Mouse (Mus musculus) olfactory bulb, adult 2 months (tissue): ENCODE data around the gene Tbc1d4. TPM values are rescaled to one million over a fixed set of nuclear protein-coding genes. Genes with fewer than 3 reads are reported as not detected.

ENCODE experiments used
- H3K27ac ChIP-seq: fragments of 200-500 bp; 2 replicates; pipeline ENCODE4 v1.5.1; 2012; ENCODE audit warnings: low read depth, low read length; ENCODE audit not compliant: insufficient read depth
- H3K4me1 ChIP-seq: fragments of 200-500 bp; 2 replicates; pipeline ENCODE4 v1.6.1; 2012; ENCODE audit warnings: low read length; ENCODE audit not compliant: control insufficient read depth, insufficient read depth
- H3K4me3 ChIP-seq: fragments of 200-500 bp; 2 replicates; pipeline ENCODE4 v1.5.1; 2012; ENCODE audit warnings: mild to moderate bottlenecking, low read depth, low read length, moderate library complexity; ENCODE audit not compliant: insufficient read depth
- CTCF ChIP-seq: fragments of 200-500 bp; IDR thresholded peaks from 2 replicates; pipeline ENCODE4 v1.5.1; 2012; ENCODE audit warnings: low read depth, mild to moderate bottlenecking, low read length, moderate library complexity; ENCODE audit not compliant: insufficient read depth
- POLR2A ChIP-seq: fragments of 200-500 bp; IDR thresholded peaks from 2 replicates; pipeline ENCODE4 v1.6.1; 2012; ENCODE audit warnings: mild to moderate bottlenecking, low read depth, low read length, moderate library complexity; ENCODE audit not compliant: insufficient read depth
- WGBS: fragments of 180-500 bp; shearing (Covaris S2); methylation state at CpG from one replicate; pipeline ENCODE4 v1.1.7; 2018; 5-methylcytosine and 5-hydroxymethylcytosine counted together
- polyA plus RNA-seq: library from polyadenylated mRNA; stranded (reverse); fragments of >200 nt; gene quantifications from 2 replicates; pipeline ENCODE4 v1.2.4, GENCODE M21; 2012; ENCODE audit warnings: low replicate concordance; ENCODE audit not compliant: missing spikeins, insufficient read depth, insufficient read length

The Tbc1d4 gene
- polyA plus RNA-seq, 1 experiment = not detected

- Histone ChIP-seq H3K27ac (no peak overlapping the region), H3K4me1 (no peaks in the 10 kb centered on the region), H3K4me3 (no peak overlapping the region)
- 93% methylated on average over 6 of the region's 6 CpGs for WGBS
- TF ChIP-seq CTCF (no peak), POLR2A (no peak)
These were observed 28.4 kb upstream of the Tbc1d4 start for GRCm38 (mm10) chr14:101637381-101637780.

DNA sequence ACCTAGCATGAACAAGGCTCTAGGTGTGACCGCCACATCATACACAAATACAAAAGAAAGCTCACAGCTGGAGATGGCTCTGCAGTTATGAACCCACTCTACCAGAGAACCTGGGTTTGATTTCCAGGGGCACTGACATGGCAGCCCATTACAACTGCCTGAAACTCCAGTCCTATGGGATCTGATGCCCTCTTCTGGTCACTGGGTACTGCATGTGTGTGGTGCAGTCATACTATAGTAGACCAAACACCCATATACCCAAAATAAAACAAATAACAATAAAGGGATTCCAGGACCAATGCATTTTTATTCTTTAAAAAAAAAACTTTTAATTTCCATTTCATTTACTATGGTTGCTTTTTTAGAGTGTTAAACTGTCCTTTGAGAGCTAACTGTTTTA, 26.8 kb upstream of the Tbc1d4 start:
- Histone ChIP-seq H3K4me3 (no peak overlapping the region), H3K27ac (no peak overlapping the region), H3K4me1 (no peaks in the 10 kb centered on the region)
- 100% methylated on average over 1 of the region's 1 CpGs for WGBS
- TF ChIP-seq POLR2A (no peak), CTCF (no peak)

GRCm38 (mm10) chr14:101630548-101630947, 21.6 kb upstream of the Tbc1d4 start:
- no peaks in the 10 kb centered on the region for H3K4me1 ChIP-seq
- H3K27ac ChIP-seq = no peak overlapping the region
- TF ChIP-seq CTCF = no peak
- no peak for TF ChIP-seq POLR2A
- 93% methylated on average over 2 of the region's 2 CpGs for WGBS
- no peak overlapping the region for H3K4me3 ChIP-seq

- Histone ChIP-seq H3K4me1 (no peaks in the 10 kb centered on the region), H3K27ac (no peak overlapping the region), H3K4me3 (no peak overlapping the region)
- no peak for TF ChIP-seq POLR2A
- TF ChIP-seq CTCF = 0 out of 2 replicates have a peak, but pooled peaks have one; percentile 8
- WGBS = 95% methylated on average over 5 of the region's 5 CpGs
These were observed 8.7 kb upstream of the Tbc1d4 start for GRCm38 (mm10) chr14:101617680-101618079.

DNA sequence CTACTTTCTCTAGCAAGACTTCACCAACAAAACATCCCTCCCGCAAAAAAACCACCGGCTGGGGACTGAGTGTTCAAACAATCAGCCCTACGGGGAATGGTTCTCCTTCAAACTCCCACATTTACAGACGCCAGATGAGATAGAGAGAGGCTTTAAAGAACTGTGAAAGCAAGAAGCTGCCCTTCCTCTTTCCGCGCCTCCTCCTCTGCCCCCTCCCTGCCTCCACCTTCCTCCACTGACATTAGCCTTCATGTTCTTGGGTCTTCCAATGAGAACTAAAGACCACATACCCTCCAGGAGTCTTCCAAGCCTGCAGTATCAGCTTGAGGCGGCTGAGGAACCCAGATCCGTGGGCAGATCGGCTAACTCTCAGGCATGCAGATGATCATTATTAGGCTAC, 7.2 kb upstream of the Tbc1d4 start:
- H3K4me1 ChIP-seq = no peaks in the 10 kb centered on the region
- no peak overlapping the region for H3K27ac ChIP-seq
- TF ChIP-seq POLR2A = no peak
- WGBS = 85% methylated on average over 9 of the region's 9 CpGs
- no peak overlapping the region for H3K4me3 ChIP-seq

GRCm38 (mm10) chr14:101613206-101613605, 4.2 kb upstream of the Tbc1d4 start:
- Histone ChIP-seq H3K4me1 (peaks cover 9% of the 10 kb centered on the region), H3K4me3 (no peak overlapping the region), H3K27ac (no peak overlapping the region)
- TF ChIP-seq POLR2A = no peak
- no peak for TF ChIP-seq CTCF
- 77% methylated on average over 1 of the region's 1 CpGs for WGBS

DNA sequence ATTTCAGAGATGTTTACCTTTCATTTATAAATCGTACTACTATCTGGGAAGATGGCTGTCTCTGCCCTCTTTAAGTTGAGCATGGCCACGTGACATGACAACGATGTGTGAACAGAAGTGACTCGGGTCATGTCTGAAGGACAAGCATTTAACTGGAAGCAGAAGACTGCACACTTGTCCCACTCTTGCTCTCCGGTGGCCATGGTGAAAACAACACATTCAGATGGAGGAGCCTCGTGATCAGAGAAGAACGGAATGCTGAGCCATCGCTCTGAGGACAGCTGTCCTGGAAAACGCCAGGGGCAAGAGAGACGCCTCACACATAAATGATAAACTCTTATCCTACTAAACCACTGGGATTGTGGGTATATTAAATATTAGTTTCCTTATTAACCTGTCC, 1.7 kb upstream of the Tbc1d4 start:
- WGBS = 85% methylated on average over 10 of the region's 10 CpGs
- Histone ChIP-seq H3K4me3 (no peak overlapping the region), H3K27ac (no peak overlapping the region), H3K4me1 (peaks cover 19% of the 10 kb centered on the region)
- TF ChIP-seq POLR2A = no peak
- TF ChIP-seq CTCF = no peak

- Histone ChIP-seq H3K4me3 (peak overlapping the region; percentile 59), H3K27ac (no peak overlapping the region), H3K4me1 (peaks cover 19% of the 10 kb centered on the region)
- under 1% methylated on average over 62 of the region's 62 CpGs for WGBS
- no peak for TF ChIP-seq CTCF
- TF ChIP-seq POLR2A = no peak
These were observed 1.1 kb downstream of the Tbc1d4 start for GRCm38 (mm10) chr14:101607631-101608518.

GRCm38 (mm10) chr14:101605843-101606242, 3.1 kb downstream of the Tbc1d4 start:
- H3K4me3 ChIP-seq = no peak overlapping the region
- H3K27ac ChIP-seq = no peak overlapping the region
- WGBS = 75% methylated on average over 2 of the region's 2 CpGs
- TF ChIP-seq POLR2A (no peak), CTCF (no peak)
- H3K4me1 ChIP-seq = peaks cover 19% of the 10 kb centered on the region
